Comparison of ENCODE assay signal across 20 mouse cellular contexts in the genomic region with DNA sequence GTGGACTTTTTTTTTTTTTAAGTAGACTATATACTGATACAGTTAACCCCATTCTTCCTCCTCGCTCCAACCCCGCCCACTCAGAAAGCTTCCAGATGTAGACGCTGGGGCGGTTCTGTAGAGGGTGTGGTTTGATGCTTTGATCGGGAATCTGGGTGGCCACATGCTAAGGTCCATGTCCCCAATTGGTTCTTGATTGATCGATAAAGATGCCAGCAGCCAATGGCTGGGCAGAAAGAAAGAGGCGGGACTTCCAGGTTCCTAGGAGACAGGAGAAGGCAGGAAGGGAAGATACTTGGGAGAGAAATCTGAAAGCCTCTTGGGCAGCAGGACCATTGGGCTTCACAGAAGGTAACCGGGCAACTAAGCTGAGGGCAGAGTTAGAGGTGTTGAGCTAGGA. TPM values are rescaled to one million over a fixed set of nuclear protein-coding genes. Genes with fewer than 3 reads are reported as not detected.
DNase-seq lines count a peak whose midpoint lies in the region; ATAC-seq and TF ChIP-seq lines count a peak whose summit lies in the region.
"Had no signal": no experiment of that assay in that cellular context is flagged by ENCODE, and none has a peak within 500 bp of the region (broad histone marks: within the 10 kb centered on the region; RNA-seq: fewer than 3 reads in every experiment).

No protein-coding gene starts in this region.

- no peaks in the 10 kb centered on the region for H3K79me2 ChIP-seq in MEL (ENCODE audit: control insufficient read depth, insufficient read depth, low read length, poor library complexity)

- no peak overlapping the region for H3K9ac ChIP-seq in hindbrain, embryonic 12.5 days
- H3K9ac ChIP-seq in MEL (ENCODE audit: control insufficient read depth, low read depth, low read length, poor library complexity, severe bottlenecking) = no peak overlapping the region
- H3K9ac ChIP-seq: forebrain, embryonic 15.5 days; heart, embryonic 13.5 days; limb, embryonic 12.5 days; liver, postnatal 0 days had no signal

- 51% methylated on average over 8 of the region's 8 CpGs for WGBS in hindbrain, embryonic 10.5 days
- 64% methylated on average over 8 of the region's 8 CpGs for WGBS in hindbrain, embryonic 12.5 days

- no peaks in the 10 kb centered on the region for H3K4me1 ChIP-seq in hindbrain, embryonic 10.5 days (replicated peaks)
- H3K4me1 ChIP-seq in hindbrain, embryonic 12.5 days = no peaks in the 10 kb centered on the region
- peaks cover 0 to 6% of the 10 kb centered on the region in 2 experiments; a peak in 1 of 4 replicates for H3K4me1 ChIP-seq in MEL (ENCODE audit: control insufficient read depth in 1 of 2, insufficient read depth in 2 of 2, low read length in 2 of 2)
- H3K4me1 ChIP-seq: forebrain, embryonic 15.5 days; heart, embryonic 13.5 days had no signal

- no peaks in the 10 kb centered on the region for H3K36me3 ChIP-seq in hindbrain, embryonic 10.5 days
- H3K36me3 ChIP-seq in hindbrain, embryonic 12.5 days = no peaks in the 10 kb centered on the region
- H3K36me3 ChIP-seq in MEL (ENCODE audit: control insufficient read depth in 1 of 2, insufficient read depth in 2 of 2, low read length in 2 of 2) = peaks cover 0 to 4% of the 10 kb centered on the region in 2 experiments; a peak in 1 of 4 replicates
- H3K36me3 ChIP-seq: forebrain, embryonic 15.5 days; heart, embryonic 13.5 days; limb, embryonic 12.5 days had no signal

- no peak overlapping the region for H3K4me2 ChIP-seq in hindbrain, embryonic 12.5 days (replicated peaks)
- H3K4me2 ChIP-seq: forebrain, embryonic 15.5 days; heart, embryonic 13.5 days; limb, embryonic 12.5 days had no signal

- no peak overlapping the region for H3K27ac ChIP-seq in hindbrain, embryonic 10.5 days
- no peak overlapping the region for H3K27ac ChIP-seq in hindbrain, embryonic 12.5 days
- no peak overlapping the region for H3K27ac ChIP-seq in MEL (ENCODE audit: control insufficient read depth, low read depth, low read length)
- H3K27ac ChIP-seq: forebrain, embryonic 15.5 days; heart, embryonic 13.5 days; limb, embryonic 12.5 days; stomach, postnatal 0 days had no signal

- H3K27me3 ChIP-seq in hindbrain, embryonic 10.5 days (ENCODE audit: insufficient read depth, poor library complexity, severe bottlenecking) = no peaks in the 10 kb centered on the region
- H3K27me3 ChIP-seq in hindbrain, embryonic 12.5 days = no peaks in the 10 kb centered on the region
- no peaks in the 10 kb centered on the region for H3K27me3 ChIP-seq in MEL (ENCODE audit: control insufficient read depth in 1 of 2, insufficient read depth in 2 of 2, low read length in 2 of 2)
- H3K27me3 ChIP-seq: forebrain, embryonic 15.5 days; heart, embryonic 13.5 days; limb, embryonic 12.5 days had no signal

- ATAC-seq in hindbrain, embryonic 12.5 days (ENCODE audit: low FRiP score) = no peak
- no peak for ATAC-seq in erythroid progenitor cell, adult 5-6 weeks (replicated peaks; ENCODE audit: low FRiP score, poor library complexity, severe bottlenecking)
- ATAC-seq: forebrain, embryonic 15.5 days; liver, postnatal 0 days had no signal

- TF ChIP-seq EP300 in MEL (IDR thresholded peaks at IDR 0.05; ENCODE audit: low read depth in 1 of 2, low read length in 2 of 2) = no peak

- no peak for TF ChIP-seq CTCF in MEL (IDR thresholded peaks at IDR 0.05 in 2 of 3, conservative IDR thresholded peaks at IDR 0.05 in 1 of 3; ENCODE audit: control insufficient read depth in 1 of 3, insufficient read depth in 1 of 3, low read depth in 2 of 3, low read length in 3 of 3, poor library complexity in 1 of 3, severe bottlenecking in 1 of 3)

- DNase-seq in hindbrain, embryonic 10.5 days (ENCODE audit: low spot score) = peak; percentile 22
- DNase-seq in 416B (ENCODE audit: low read depth) (peak; percentile 11), MEL (ENCODE audit: low read depth, low spot score) (peak; percentile 73)
- DNase-seq in embryo, embryonic 11 days = peak; percentile 13
- DNase-seq in layer of hippocampus, adult 11-12 months (ENCODE audit: low spot score) = no peak
- DNase-seq in urinary bladder, postnatal 25 days (ENCODE audit: low spot score) = no peak
- DNase-seq: adrenal gland, postnatal 36 days; cerebellum, adult 8-10 months; heart, postnatal 36 days; kidney, adult 11 months; kidney, postnatal 10 days; liver, postnatal 0 days; lung, postnatal 14 days; thymus, postnatal 4 days had no signal

- TF ChIP-seq POLR2A in MEL (IDR thresholded peaks at IDR 0.05; ENCODE audit: control insufficient read depth in 1 of 2, insufficient read depth in 1 of 2, low read depth in 1 of 2, low read length in 2 of 2, poor library complexity in 1 of 2) = no peak

- no peak overlapping the region for H3K4me3 ChIP-seq in hindbrain, embryonic 10.5 days
- no peak overlapping the region for H3K4me3 ChIP-seq in hindbrain, embryonic 12.5 days
- no peak overlapping the region for H3K4me3 ChIP-seq in MEL (ENCODE audit: control insufficient read depth in 1 of 2, insufficient read depth in 1 of 2, low read depth in 2 of 2, low read length in 2 of 2)
- H3K4me3 ChIP-seq: forebrain, embryonic 15.5 days; heart, embryonic 13.5 days; limb, embryonic 12.5 days had no signal

- TF ChIP-seq RAD21 in MEL (IDR thresholded peaks at IDR 0.05; ENCODE audit: low read depth, low read length) = no peak

- no peaks in the 10 kb centered on the region for H3K9me3 ChIP-seq in hindbrain, embryonic 10.5 days
- H3K9me3 ChIP-seq in hindbrain, embryonic 12.5 days (replicated peaks) = no peaks in the 10 kb centered on the region
- H3K9me3 ChIP-seq in MEL (replicated peaks; ENCODE audit: insufficient read depth, low read length) = no peaks in the 10 kb centered on the region
- H3K9me3 ChIP-seq: forebrain, embryonic 15.5 days; heart, embryonic 13.5 days; limb, embryonic 12.5 days had no signal

TF ChIP-seq in MEL, 35 proteins besides CTCF, POLR2A, EP300 and RAD21:
- TF ChIP-seq ZNF384 (IDR thresholded peaks at IDR 0.05; ENCODE audit: low read depth, low read length) (0 out of 2 replicates have a peak, but pooled peaks have one; percentile 45), GATA1 (IDR thresholded peaks at IDR 0.05; ENCODE audit: low read depth, low read length) (peak; percentile 40), KAT2A (conservative IDR thresholded peaks at IDR 0.05; ENCODE audit: low read depth, low read length) (no peak)

RNA-seq across cellular contexts. Expression of a gene that starts 7.4 kb away (rescaled TPM):
- 2.5 and 3.0 TPM in 2 replicates for polyA plus RNA-seq in hindbrain, embryonic 10.5 days (2016; fragmentation: Nextera tagmentation; extraction: Ambion mirVana)
- 4.9 and 5.0 TPM in 2 replicates for polyA plus RNA-seq in hindbrain, embryonic 12.5 days (2016; fragmentation: Nextera tagmentation; extraction: Ambion mirVana)
- total RNA-seq in MEL (2012; rRNA removed) = 1.5 TPM in 2 replicates
- 1 to 10 TPM in 1 of 2 experiments, not detected in 1; 2.7 TPM for polyA plus RNA-seq in MEL (2012; ENCODE audit: insufficient read depth in 1 of 2, insufficient read length in 2 of 2, low read depth in 1 of 2, low replicate concordance in 2 of 2, missing spikeins in 1 of 2)
- total RNA-seq in erythroid progenitor cell, adult 5-6 weeks (2015; ENCODE audit: low replicate concordance) = 0.84 and 2.5 TPM in 2 replicates
- 1.2 and 2.1 TPM in 2 replicates for total RNA-seq in erythroid progenitor cell, adult 5-6 weeks (2017; ENCODE audit: low replicate concordance)

Comparison
In these comparisons a context has a peak if more than half of its experiments do, and no peak if none do; other contexts are left out.
1. DNase-seq: peak in hindbrain, embryonic 10.5 days (single experiment), 416B (single experiment), MEL (single experiment) and embryo, embryonic 11 days (single experiment); none in layer of hippocampus, adult 11-12 months (single experiment) and urinary bladder, postnatal 25 days (single experiment).